Mouse (Mus musculus): ENCODE results near the gene Apba1.

Apba1 gene

DNA sequence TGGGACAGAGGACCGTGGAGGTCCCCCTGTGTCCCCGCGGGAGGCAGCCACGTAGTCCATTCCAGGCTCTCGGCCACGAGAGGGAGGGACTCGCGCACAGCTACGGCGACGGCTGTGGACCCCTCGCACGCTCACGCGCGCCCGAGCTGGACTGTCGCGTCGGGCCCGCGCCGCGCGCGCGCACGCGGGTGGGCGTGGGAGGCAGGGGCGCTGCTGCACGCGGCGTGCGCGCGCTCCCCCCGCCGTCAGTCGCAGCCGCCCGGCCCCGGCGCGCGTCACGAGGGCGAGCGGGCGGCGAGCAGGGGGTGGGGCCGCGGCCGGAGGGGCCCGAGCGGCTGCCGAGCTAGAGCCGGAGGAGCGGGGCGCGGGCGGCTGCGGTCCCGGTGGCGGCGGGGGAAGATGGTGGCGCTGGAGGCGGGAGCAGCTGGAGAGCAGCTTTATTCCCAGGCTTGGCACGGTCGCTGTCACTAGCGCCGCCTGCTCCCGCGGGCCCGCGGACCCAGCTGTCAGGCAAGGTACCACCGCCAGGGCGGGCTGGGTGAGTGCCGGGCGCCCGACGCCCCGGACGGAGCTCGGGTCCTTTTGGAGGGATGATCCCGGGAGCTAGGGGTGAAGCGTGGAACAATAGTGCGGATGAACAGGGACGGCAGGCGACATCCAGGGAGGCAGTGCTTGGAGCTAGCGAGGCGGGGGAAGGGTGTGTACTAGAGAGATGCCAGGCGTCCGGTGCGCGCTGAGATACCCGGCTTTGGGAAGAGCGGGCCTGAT is at the start of gene Apba1:
Gene Apba1, plus strand, starts transcription at position 334 of the 768 bp plus-strand sequence.
- peak; percentile 91 for DNase-seq (ENCODE audit: low read depth, low spot score)

DNA sequence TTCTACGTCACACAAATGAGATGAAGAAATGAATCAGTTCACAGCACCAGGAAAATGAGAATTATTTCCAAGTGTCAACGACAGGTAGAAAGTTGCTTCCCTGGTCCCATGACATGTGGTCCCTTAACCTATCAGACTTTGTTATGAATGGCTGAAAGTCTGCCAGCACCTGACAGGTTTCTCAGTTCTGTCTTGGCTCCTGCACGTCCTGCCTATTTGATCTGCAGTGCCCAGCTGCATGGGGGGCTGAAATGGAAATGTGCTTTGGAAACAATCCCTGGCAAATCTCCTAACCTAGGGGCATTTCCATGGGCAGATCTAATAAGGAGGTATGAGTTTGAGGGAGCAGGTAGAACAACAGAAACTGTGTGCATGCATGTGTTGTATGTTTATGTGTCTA is 12.2 kb upstream of the Apba1 start:
- no peak for DNase-seq (ENCODE audit: low read depth, low spot score)

DNA sequence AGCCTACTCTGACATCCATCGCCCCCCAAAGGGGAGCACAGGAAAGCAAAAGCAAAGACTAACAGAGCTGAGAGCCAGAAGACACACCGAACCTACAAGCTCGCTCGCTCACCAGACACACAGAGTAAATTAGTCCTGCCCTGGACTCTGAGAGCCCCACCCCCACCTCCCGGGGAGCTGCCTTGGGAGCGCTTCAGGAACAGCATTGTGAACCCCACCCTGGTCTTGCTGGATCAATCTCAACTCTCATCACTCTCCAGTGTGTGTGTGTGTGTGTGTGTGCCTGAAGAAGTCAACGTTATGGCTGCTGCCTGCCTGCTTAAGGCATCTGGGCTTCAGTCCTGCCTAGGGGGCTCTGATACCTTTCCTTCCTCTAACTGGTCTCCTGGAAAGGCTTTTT is 1.7 kb upstream of the Apba1 start:
- no peak for DNase-seq (ENCODE audit: low read depth, low spot score)

DNA sequence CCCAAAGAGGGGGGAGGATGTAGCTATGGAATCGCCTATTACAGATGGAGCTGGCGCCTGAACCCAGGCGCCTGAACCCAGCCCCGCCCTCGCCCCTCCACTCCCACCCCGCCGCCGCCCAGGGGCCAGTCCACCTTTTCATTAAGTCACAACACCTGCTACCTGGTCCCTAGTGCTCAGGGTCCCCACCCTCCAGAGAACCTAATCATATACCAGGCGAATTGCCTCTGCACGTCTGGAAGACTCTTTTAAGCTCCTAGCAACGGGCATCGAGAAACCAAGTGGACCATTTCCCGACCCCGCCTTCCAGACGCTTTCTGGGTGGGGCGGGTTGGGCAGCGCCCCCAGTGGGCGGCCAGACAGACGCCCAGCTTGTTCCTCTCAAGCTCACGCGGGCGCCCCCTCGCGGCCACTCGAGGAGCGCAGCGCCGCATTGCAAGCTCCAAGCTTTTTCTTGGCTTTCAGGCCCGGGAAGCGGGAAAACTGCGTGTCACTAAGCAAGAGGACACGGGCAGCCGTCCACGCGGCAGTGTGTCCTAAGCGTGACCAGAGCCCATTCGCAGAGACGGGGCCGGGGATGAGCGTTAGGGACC is 630 bp upstream of the Apba1 start:
- peak; percentile 98 for DNase-seq (ENCODE audit: low read depth, low spot score)

DNA sequence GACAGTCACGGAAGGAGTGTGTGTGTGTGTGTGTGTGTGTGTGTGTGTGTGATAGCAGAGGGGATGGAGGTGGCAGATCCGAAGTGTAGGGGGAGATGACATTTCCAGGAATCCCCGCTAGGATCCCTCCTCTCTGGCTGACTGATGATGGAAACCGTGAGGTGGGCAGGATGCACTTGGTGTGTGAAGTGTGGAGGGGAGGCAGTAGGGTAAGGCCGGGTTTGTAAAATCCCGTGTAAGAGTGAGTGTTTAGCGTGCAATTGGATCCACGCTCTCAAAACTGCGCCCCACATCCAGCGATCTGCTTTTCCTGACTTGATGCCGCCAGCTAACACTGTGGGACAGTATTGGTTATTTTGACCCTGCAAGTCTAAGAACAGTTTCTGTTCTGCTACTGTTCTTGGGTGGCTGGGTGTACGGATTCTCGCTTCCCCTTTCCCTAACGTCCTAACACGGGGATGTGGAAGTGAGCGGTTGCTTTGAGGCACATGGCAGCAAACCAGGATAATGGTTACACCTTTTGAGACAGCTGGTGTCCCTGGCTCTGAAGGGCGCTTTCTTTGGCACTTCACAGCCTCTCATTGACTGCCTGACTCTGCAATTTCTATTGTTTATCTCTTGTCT is 747 bp downstream of the Apba1 start:
- peak; percentile 87 for DNase-seq (ENCODE audit: low read depth, low spot score)

DNA sequence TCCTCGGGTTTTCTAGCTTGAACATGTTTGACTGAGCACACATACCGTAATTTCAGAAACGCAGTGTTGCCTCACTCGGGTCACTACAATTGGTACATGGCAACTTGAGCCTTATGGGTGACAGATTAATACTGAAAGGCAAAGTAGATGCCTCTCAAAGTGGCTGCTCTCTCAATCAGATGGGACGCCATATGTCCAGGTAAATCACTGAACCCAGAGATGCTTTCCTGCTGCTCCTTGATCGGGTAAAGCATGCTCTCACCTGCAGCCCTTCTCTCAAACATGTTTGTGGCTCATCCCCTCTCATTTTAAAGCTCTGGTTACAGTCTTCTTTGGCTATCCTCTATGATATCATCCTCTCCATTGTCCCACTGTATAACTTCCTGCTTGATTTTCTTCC is 4.7 kb downstream of the Apba1 start:
- DNase-seq (ENCODE audit: low read depth, low spot score), result peak; percentile 65

DNA sequence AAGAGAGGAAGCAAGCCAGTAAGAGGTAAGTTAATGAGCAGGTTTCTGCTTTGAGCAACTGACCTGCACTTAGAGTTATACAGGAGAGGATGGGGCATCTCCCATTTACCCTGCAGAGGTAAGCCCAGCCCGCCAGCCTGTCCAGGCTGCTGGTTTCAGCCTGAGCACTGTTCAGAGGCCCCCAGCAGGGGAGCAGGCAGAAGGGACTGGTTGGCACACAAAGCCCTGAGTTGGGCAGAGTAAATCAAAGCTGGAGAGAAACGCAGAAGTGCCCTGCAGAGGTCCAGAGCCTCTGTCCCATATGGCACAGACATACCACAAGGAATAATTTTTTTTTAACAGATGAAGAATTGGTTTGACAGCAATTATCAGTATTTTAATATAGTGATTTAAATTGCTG is 5.4 kb downstream of the Apba1 start:
- peak; percentile 88 for DNase-seq (ENCODE audit: low read depth, low spot score)

DNA sequence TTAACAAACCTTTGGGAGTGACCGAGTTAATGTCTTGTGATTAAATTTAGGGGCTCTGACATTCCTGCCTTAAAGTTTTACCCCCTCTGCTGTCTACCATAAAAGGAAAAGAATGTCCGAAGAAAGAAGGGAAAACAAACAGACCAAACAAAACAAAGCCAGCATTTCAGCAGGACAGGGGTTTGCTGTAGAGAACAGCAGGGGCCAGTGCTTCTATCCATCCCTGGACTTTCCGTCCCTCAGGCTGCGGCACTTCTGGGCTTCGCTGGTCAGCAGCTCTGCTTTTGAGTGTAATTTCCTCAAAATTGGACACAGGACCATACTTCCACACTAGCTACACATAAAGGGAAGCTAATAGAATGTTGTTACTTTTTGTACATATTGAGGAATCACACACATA is 10.2 kb downstream of the Apba1 start:
- DNase-seq (ENCODE audit: low read depth, low spot score), result no peak

DNA sequence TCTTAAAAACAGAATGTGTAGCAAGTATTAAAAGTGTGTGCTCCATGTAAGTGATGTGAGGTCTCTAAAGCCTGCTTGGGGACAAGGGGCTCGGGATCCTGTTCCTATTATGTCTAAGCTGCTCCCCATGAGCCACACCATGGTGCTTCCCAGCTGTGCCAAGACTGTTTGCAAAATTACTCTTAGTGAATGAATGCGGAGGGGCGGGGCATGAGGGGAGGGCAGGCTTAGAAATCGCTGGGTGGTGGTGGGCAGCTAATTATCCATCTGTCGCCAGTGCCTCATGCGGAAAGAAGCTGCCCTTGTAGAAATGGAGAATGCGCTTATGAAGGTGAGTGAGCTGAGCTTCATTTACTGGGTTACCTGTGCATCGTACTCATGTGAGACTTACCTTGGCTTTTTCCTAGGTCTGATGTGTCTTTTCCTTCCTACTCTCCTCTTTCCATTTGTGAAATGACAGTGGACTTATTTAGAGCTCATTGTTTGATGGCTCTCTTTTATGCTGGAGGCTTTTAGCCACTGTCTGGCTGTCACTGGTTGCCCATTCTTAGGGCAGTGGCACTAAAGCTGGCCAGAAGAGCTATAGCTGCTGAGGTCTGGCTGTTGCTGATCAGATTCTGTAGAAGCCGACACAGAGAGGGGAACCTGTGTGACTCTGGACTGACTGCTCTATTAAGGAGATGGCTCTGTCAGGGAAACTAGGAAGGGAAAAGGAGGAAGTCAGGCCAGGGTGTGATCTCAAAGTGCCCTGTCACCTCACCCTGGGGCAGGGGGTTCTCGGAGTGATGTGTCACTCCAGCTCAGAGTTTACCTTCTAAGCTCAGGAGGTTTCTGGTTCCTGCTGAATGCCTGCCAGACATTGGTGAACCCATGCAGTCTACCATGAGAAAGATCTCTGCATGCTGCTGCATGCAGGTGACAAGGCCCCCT is 12.1 kb downstream of the Apba1 start:
- DNase-seq (ENCODE audit: low read depth, low spot score), result no peak

DNA sequence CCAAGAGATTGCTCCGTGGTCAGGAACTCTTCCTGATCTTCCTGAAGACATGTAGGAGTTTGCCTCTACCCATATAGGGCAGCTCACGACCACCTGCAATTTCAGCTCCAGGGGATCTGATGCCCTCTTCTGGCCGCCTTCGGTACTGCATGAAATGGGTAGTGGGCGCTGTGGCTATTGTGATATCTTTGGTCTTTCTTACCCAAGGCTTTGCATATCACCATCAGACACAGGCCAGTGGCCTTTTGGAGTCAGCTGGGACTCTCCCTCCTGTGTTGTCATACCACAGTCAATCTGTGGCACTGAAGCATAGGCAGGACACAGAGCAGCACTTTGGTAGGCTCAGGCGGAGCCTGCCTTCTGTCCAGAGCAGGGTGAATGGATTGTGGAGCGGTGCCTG is 13.3 kb downstream of the Apba1 start:
- DNase-seq (ENCODE audit: low read depth, low spot score), result no peak

DNA sequence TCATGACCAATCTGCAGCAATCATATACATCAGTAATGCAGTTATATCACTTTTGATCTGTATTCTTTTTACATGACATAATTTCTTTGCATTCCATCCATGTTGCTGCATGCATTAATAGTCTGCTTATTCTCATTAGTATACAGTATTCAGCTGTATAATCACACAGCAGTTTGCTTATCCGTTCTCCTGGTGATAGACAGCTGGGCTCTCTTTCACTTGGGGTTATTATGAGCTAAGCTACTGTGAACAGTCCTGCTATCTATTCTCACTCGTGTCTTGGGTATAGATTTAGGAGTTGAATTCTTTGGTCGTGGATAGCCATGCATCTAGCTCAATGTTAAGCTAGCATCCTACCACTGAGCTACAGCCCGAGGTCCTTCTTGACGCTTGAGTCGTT is 16.7 kb downstream of the Apba1 start:
- no peak for DNase-seq (ENCODE audit: low read depth, low spot score)

DNA sequence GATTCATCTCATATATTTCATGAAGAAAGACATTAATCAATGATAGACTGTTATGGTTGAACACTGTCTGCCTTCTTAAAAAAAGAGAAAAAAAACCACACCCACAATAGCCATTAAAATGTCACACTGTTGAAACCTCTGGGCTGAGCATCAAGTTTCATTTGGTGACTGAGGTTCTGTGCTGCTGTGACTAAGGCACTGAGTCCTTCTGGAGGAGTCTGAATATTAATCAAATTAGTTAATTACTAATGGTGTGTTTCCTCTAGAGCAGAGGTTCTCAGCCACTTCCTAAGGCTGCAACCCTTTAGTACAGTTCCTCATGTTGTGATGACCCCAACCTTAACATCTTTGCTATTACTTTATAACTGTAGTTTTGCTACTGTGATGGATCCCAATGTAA is 20.4 kb downstream of the Apba1 start:
- no peak for DNase-seq (ENCODE audit: low read depth, low spot score)

DNA sequence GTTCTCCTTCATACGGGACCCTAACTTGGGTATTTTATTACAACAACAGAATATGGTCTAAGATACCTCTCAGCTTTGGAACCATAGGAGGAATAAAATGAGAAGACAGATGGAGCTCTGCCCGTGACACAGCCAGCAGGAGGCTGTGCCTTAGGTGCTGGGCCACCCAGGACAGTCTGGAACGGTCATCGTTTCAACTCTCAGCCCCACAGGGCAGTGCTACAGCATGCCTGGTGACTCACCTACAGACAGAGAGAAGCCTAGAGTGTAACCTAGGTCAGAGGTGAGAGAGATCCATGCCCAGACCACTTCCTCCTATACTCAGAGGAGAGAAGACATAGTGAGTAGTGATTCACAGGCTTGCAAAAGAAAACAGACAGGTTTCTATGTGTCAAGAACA is 21.4 kb downstream of the Apba1 start:
- no peak for DNase-seq (ENCODE audit: low read depth, low spot score)

DNA sequence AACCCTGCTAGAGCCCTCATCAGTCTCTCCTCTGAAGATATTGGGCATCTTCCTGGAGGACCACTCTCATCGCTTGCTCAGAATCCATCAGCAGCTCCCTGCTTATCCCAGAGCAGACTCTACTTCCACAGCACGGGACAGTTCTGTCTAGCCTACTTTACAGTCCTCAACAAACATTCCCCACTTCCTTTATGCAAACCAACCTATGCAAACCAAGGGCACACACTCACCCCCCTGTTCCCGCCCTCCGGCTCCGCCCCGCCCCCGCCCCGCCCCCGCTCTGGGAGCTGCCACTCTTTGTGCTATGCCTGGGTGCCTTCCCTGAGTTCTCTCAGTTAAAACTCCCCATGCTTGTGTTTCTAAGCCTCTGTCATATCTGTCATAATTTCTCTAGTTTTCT is 23.3 kb downstream of the Apba1 start:
- DNase-seq (ENCODE audit: low read depth, low spot score), result no peak

DNA sequence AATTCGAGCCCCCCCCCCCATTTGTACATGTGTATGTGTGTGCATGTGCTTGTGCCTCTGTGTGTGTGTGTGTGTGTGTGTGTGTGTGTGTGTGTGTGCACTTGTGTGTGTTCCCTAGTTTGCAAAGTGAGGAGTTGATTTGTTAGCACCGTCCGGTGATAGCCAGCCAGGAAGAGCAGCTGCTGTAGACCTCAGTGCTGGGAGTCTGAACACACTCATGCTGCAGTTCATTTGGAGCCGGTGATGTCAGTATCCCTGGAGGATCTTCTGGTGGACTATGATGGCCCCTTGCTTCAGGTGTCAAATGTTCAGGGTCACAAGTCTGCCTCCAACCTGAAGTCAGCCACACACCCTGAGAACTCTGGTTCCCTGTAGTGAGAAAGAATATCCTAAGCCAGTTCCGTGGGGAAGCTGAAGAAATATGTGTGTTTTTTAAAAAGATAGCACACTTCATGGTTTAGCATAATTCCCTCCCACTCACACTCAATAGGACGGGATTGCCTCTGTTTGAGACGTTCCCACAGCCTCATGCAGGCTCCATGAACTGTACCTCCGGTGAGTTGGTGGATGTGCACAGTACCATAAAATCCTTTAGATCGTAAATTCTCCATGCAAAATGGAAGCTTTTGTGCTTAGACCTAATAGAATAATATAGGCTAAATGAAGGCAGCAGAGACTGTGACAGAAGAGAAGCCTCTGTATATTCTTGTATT is 29.9 kb downstream of the Apba1 start:
- DNase-seq (ENCODE audit: low read depth, low spot score), result no peak

DNA sequence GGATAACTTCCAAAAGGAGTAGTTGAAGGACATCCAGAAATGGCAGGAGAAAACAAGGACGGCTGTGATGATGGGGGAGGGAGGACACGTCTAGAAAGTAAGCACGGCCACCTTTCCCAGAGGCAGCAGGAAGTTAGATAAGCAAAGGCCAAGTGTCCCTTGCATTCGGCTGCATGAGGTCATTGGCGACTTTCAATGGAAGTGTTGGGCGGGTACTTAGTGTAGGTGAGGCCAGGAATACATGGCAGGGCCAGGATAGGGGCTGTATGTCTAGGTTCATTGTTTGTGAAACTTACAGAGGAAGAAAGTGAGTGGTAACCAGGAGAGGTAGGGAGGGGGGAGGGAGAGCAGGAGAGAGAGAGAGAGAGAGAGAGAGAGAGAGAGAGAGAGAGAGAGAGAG is 33.0 kb downstream of the Apba1 start:
- no peak for DNase-seq (ENCODE audit: low read depth, low spot score)

DNA sequence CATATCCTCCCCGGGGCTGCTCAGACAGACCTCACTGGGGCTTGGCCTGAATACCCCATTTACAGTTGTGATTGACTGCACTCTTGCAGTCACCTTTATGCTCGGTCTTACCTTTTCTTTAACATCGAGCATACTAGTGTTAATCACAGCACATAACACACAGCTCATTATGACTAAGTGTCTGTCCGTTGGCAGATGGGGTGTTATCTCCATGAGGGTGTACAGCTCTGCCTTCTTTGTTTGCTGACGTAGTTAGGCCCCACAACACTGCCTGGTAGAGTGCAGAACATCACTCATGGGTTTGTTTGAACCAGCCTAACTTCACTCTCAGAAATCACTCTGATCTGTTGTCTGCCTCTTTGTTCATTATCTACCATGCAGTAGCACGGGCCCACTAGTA is 33.9 kb downstream of the Apba1 start:
- DNase-seq (ENCODE audit: low read depth, low spot score), result peak; percentile 59

DNA sequence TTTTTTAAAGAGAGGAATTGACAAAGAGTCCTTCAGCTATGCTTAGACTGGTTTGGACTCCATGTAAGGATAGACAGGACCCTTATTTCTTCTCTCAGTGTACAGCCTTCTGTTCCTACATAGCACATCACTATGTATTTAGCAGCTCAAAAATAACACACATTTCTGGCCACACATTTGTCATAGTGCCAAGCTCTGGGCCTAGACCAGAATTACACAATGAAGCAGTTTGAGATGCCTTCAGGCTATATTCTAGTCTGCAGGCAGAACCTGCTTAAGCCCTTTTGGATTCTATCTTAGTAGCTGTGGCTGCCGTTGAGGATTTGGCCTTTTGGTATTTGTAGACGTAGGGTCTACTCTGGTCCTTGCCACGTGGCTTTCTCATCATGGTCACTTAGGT is 35.8 kb downstream of the Apba1 start:
- DNase-seq (ENCODE audit: low read depth, low spot score), result peak; percentile 84

DNA sequence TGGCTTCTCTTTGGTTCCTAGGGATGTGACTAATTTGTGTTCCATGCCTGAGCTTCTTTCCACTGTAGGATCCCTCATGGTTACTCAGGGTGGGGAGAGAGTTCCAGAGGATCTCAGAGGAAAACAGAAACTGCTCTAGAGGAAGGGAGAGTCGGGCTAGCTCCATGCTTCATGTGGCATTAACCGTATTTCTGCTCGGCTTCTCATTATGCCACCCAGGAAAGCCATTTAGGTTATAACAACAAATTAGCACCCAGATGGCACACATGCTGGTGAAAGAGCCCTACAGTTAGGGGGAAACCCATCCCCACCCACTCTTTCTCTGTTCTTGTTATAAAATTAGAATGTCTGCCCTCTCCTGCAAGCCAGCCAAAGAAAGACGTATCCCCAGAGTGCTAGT is 36.5 kb downstream of the Apba1 start:
- peak; percentile 69 for DNase-seq (ENCODE audit: low read depth, low spot score)

DNA sequence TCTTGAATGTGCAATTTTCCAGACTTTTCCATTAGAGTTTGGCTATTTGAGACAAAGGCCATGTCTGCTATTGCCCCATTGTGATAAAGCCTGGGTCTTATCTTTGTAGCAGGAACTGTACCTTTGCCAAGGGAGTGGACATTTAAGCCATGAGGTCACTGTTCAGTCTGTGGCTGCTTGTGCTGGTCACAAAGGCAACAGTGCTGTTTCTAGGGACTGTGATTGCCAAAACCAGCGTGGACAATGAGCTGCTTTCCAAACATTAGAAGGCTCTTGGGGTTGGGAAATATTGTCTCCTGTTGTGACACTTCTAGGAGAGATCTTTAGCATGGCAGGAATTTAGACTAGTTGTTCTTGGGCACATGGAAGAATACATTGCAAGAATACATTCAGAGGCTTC is 42.5 kb downstream of the Apba1 start:
- peak; percentile 75 for DNase-seq (ENCODE audit: low read depth, low spot score)

DNA sequence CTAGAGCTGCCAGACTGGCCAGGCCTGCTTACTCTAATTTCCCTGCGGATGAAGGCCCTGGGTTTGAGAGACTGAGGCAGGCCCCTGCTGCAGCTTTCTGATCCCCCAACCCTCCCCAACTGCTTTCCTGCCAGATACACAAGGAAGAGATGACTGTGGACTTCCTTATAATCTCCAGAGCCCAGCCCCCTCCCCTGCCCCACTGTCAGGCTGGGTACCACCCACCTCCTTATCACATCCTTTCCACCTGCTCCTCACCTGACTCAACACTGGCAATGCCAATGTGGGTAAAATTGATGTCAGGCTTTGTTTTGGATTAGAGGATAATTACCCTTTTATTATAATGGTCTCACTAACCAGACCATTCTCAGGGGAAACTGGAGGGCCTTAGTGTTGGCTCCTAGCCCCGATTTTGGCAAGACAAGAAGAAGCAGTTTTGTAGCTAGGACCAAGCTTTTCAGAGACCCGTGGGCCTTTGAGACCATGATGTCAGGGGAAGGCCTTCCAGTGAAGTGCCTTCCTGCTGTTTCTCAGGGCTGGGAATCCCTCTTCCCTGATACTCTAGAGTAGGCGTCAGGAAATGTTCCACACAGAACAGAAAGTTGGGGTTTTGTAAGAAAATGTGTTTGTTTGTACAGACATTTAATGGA is 44.7 kb downstream of the Apba1 start:
- no peak for DNase-seq (ENCODE audit: low read depth, low spot score)
